Comparison of ENCODE assay signal across 12 mouse cellular contexts in the genomic region with DNA sequence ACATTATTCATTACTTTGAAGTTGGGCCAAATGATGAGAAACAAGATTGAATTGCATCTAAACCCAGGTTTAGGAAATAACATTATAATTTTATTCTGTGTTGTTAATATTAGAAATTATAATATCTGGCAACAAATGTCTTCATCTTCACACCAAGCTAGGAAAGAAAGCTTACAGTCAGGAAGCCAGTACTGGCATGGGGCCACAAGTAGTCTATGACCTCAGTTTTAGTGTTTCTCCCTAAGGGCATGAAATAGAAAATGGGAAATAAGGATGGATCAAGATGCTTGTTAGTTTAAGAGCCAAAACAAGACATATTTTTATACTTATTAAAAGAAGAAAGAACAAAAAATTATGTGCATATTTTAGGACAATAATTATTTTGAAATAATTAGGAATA.
A peak's percentile ranks its signal among the peaks of the same experiment; 100 is the strongest.
DNase-seq lines count a peak whose midpoint lies in the region; ATAC-seq and TF ChIP-seq lines count a peak whose summit lies in the region.
"Had no signal": no experiment of that assay in that cellular context is flagged by ENCODE, and none has a peak within 500 bp of the region (broad histone marks: within the 10 kb centered on the region; RNA-seq: fewer than 3 reads in every experiment).

No protein-coding gene starts in this region.

- peak; percentile 51 for DNase-seq in gastrocnemius, adult 18-20 months (ENCODE audit: low spot score)
- no peak for DNase-seq in gastrocnemius, postnatal 25 days
- DNase-seq in limb, embryonic 14.5 days (ENCODE audit: low spot score): peak; percentile 62
- DNase-seq in limb, embryonic 10.5 days (ENCODE audit: low spot score): no peak
- DNase-seq in gastrocnemius, adult 8-10 months (ENCODE audit: low spot score in 2 of 2): peak; percentile 24
- peak; percentile 56 for DNase-seq in lung, postnatal 36 days
- no peak for DNase-seq in layer of hippocampus, adult 18-20 months (ENCODE audit: low spot score in 2 of 2)

- H3K9ac ChIP-seq in limb, embryonic 14.5 days (ENCODE audit: low read depth, low read length, severe bottlenecking): no peak overlapping the region
- H3K9ac ChIP-seq: embryonic facial prominence, embryonic 12.5 days had no signal

- H3K4me2 ChIP-seq in limb, embryonic 14.5 days (replicated peaks; ENCODE audit: low read depth, low read length, severe bottlenecking): no peak overlapping the region
- H3K4me2 ChIP-seq: embryonic facial prominence, embryonic 12.5 days; midbrain, embryonic 11.5 days had no signal

- no peaks in the 10 kb centered on the region for H3K9me3 ChIP-seq in limb, embryonic 14.5 days (ENCODE audit: control insufficient read depth, low read length)
- H3K9me3 ChIP-seq in limb, embryonic 10.5 days (replicated peaks): no peaks in the 10 kb centered on the region
- H3K9me3 ChIP-seq: embryonic facial prominence, embryonic 12.5 days; forebrain, embryonic 10.5 days had no signal

- peaks cover 4% of the 10 kb centered on the region; the same call in 1 of the 2 replicates for H3K4me1 ChIP-seq in limb, embryonic 14.5 days (ENCODE audit: control insufficient read depth, insufficient read depth, low read length)
- no peaks in the 10 kb centered on the region for H3K4me1 ChIP-seq in limb, embryonic 10.5 days
- H3K4me1 ChIP-seq: embryonic facial prominence, embryonic 12.5 days; forebrain, embryonic 10.5 days had no signal

- no peak overlapping the region for H3K27ac ChIP-seq in limb, embryonic 14.5 days (replicated peaks; ENCODE audit: low read depth, low read length)
- no peak overlapping the region for H3K27ac ChIP-seq in limb, embryonic 10.5 days
- H3K27ac ChIP-seq: embryonic facial prominence, embryonic 12.5 days; forebrain, embryonic 10.5 days had no signal

- peaks cover 22% of the 10 kb centered on the region for H3K36me3 ChIP-seq in limb, embryonic 14.5 days (ENCODE audit: control insufficient read depth, insufficient read depth, low read length)
- peaks cover 48% of the 10 kb centered on the region for H3K36me3 ChIP-seq in limb, embryonic 10.5 days

- no peak for ATAC-seq in limb, embryonic 14.5 days (ENCODE audit: low FRiP score, low read depth)
- ATAC-seq: inflammation-experienced regulatory T-cells, adult 6 months had no signal

- H3K27me3 ChIP-seq in limb, embryonic 14.5 days (ENCODE audit: control insufficient read depth, insufficient read depth, low read length): no peaks in the 10 kb centered on the region
- no peaks in the 10 kb centered on the region for H3K27me3 ChIP-seq in limb, embryonic 10.5 days (ENCODE audit: low read depth, poor library complexity, severe bottlenecking)
- H3K27me3 ChIP-seq: embryonic facial prominence, embryonic 12.5 days had no signal

- H3K4me3 ChIP-seq in limb, embryonic 14.5 days (replicated peaks; ENCODE audit: low read length): no peak overlapping the region
- no peak overlapping the region for H3K4me3 ChIP-seq in limb, embryonic 10.5 days
- H3K4me3 ChIP-seq: embryonic facial prominence, embryonic 12.5 days; forebrain, embryonic 10.5 days; myocyte had no signal

- TF ChIP-seq POLR2A in limb, embryonic 14.5 days (IDR thresholded peaks at IDR 0.05; ENCODE audit: borderline replicate concordance, extremely low read depth, insufficient read depth, insufficient read length): no peak

Comparison
In these comparisons a context has a peak if more than half of its experiments do, and no peak if none do; other contexts are left out.
1. DNase-seq: peak in gastrocnemius, adult 18-20 months (single experiment), limb, embryonic 14.5 days (single experiment), gastrocnemius, adult 8-10 months (2 of 2) and lung, postnatal 36 days (single experiment); none in gastrocnemius, postnatal 25 days (single experiment), limb, embryonic 10.5 days (single experiment) and layer of hippocampus, adult 18-20 months (0 of 2).